19 mouse cellular contexts compared by ENCODE assay signal in genomic region chr13:40884878-40885277, GRCm38 (mm10). TPM values are rescaled to one million over a fixed set of nuclear protein-coding genes. Genes with fewer than 3 reads are reported as not detected.
DNase-seq lines count a peak whose midpoint lies in the region; TF ChIP-seq lines count a peak whose summit lies in the region.
"Had no signal": no experiment of that assay in that cellular context is flagged by ENCODE, and none has a peak within 500 bp of the region (broad histone marks: within the 10 kb centered on the region; RNA-seq: fewer than 3 reads in every experiment).

No protein-coding gene starts in this region.

- no peak overlapping the region for H3K4me3 ChIP-seq in gastrocnemius, adult 2 months
- H3K4me3 ChIP-seq in layer of hippocampus, adult 2 months: no peak overlapping the region
- H3K4me3 ChIP-seq: embryonic facial prominence, embryonic 15.5 days; limb, embryonic 13.5 days had no signal

- intact Hi-C loops in gastrocnemius, adult 2 months (cut with DNase I): loop anchor here (5.0 kb wide), 1 partner anchor 33 kb away; no protein-coding TSS in a partner anchor

- DNase-seq in gastrocnemius, adult 2 months: no peak
- no peak for DNase-seq in gastrocnemius, postnatal 4 days (ENCODE audit: low spot score in 2 of 2)
- DNase-seq in layer of hippocampus, adult 2 months (ENCODE audit: low spot score in 2 of 2): no peak
- DNase-seq in layer of hippocampus, postnatal 25 days (ENCODE audit: extremely low spot score in 1 of 2, low spot score in 1 of 2): no peak
- DNase-seq in embryo, embryonic 11.5 days (ENCODE audit: low read depth, low spot score): peak; percentile 7
- peak; percentile 59 for DNase-seq in gonadal fat pad, adult 2 months (ENCODE audit: low read depth)
- DNase-seq in heart, adult 18-20 months: no peak
- no peak for DNase-seq in lung, postnatal 25 days (ENCODE audit: low spot score)
- DNase-seq: adrenal gland, postnatal 14 days; cerebellum, adult 8-10 months; cerebellum, postnatal 36 days; gastrocnemius, postnatal 25 days; kidney, postnatal 36 days; lung, postnatal 4 days; right cerebral cortex, postnatal 14 days; spleen, adult 18-20 months had no signal

- no peak for TF ChIP-seq CTCF in gastrocnemius, adult 2 months (IDR thresholded peaks at IDR 0.05)
- TF ChIP-seq CTCF in layer of hippocampus, adult 2 months (conservative IDR thresholded peaks at IDR 0.05): no peak

- peak overlapping the region; percentile 28; the same call in 1 of the 2 replicates for H3K27ac ChIP-seq in gastrocnemius, adult 2 months
- peak overlapping the region; percentile 85; the same call in 1 of the 2 replicates for H3K27ac ChIP-seq in layer of hippocampus, adult 2 months
- H3K27ac ChIP-seq: embryonic facial prominence, embryonic 15.5 days; limb, embryonic 13.5 days; liver, embryonic 14.5 days had no signal

RNA-seq across cellular contexts. Expression of gene Gcnt2, which starts 25.3 kb away (rescaled TPM):
- 1 to 10 TPM; 8.7 to 8.9 TPM for total RNA-seq in gastrocnemius, adult 2 months (2021)
- 1 to 10 TPM; 4.4 to 4.8 TPM for total RNA-seq in gastrocnemius, postnatal 4 days (2021)
- 10 to 100 TPM; 16.3 to 17.0 TPM for total RNA-seq in layer of hippocampus, adult 2 months (2021)
- total RNA-seq in layer of hippocampus, postnatal 25 days (2021): 10 to 100 TPM; 17.0 to 17.5 TPM
- 7.5 and 10.2 TPM in 2 replicates for polyA plus RNA-seq in gonadal fat pad, adult 2 months (2012; rRNA removed)
- 1 to 10 TPM; 6.7 to 9.1 TPM for total RNA-seq in heart, adult 18-20 months (2021)

Comparison
In these comparisons a context has a peak if more than half of its experiments do, and no peak if none do; other contexts are left out.
1. DNase-seq: peak in embryo, embryonic 11.5 days (single experiment) and gonadal fat pad, adult 2 months (single experiment); none in gastrocnemius, adult 2 months (single experiment), gastrocnemius, postnatal 4 days (0 of 2), layer of hippocampus, adult 2 months (0 of 2), layer of hippocampus, postnatal 25 days (0 of 2), heart, adult 18-20 months (0 of 2) and lung, postnatal 25 days (single experiment).